Mouse (Mus musculus) embryonic facial prominence, embryonic 15.5 days (tissue): ENCODE results near the gene Rbp7. TPM values are rescaled to one million over a fixed set of nuclear protein-coding genes. Genes with fewer than 3 reads are reported as not detected.
A peak's percentile ranks its signal among the peaks of the same experiment; 100 is the strongest.
"Not testable (repeated sequence)": the region's sequence is repeated elsewhere in the genome, so short reads cannot be mapped to it uniquely, and the experiment has no call there.

Source experiments
- ATAC-seq: fragments of 200-750 bp; cut with Nextera tagmentation; 2 replicates; pipeline ENCODE4 v1.8.0; 2017; ENCODE audit warnings: low read depth, moderate TSS enrichment; ENCODE audit not compliant: insufficient number of reproducible peaks, low FRiP score, low TSS enrichment
- H3K27ac ChIP-seq: fragments of 300-500 bp; sonication (generic); replicated peaks from 2 replicates; pipeline ENCODE4 v1.5.1; 2015; ENCODE audit warnings: mild to moderate bottlenecking, inconsistent platforms
- H3K27me3 ChIP-seq: fragments of 300-500 bp; sonication (generic); 2 replicates; pipeline ENCODE4 v1.6.1; 2015; ENCODE audit warnings: inconsistent platforms
- H3K36me3 ChIP-seq: fragments of 300-500 bp; sonication (generic); 2 replicates; pipeline ENCODE4 v1.6.1; 2015; ENCODE audit warnings: mild to moderate bottlenecking, inconsistent platforms
- H3K4me1 ChIP-seq: fragments of 300-500 bp; sonication (generic); 2 replicates; pipeline ENCODE4 v1.6.1; 2015; ENCODE audit warnings: inconsistent platforms
- H3K4me2 ChIP-seq: fragments of 300-500 bp; sonication (generic); replicated peaks from 2 replicates; pipeline ENCODE4 v1.6.1; 2015; ENCODE audit warnings: mild to moderate bottlenecking, inconsistent platforms
- H3K4me3 ChIP-seq: fragments of 300-500 bp; sonication (generic); replicated peaks from 2 replicates; pipeline ENCODE4 v1.5.1; 2015; ENCODE audit warnings: mild to moderate bottlenecking, inconsistent platforms
- H3K9ac ChIP-seq: fragments of 300-500 bp; sonication (generic); 2 replicates; pipeline ENCODE4 v1.6.1; 2015; ENCODE audit warnings: inconsistent platforms
- H3K9me3 ChIP-seq: fragments of 300-500 bp; sonication (generic); replicated peaks from 2 replicates; pipeline ENCODE4 v1.6.1; 2016; ENCODE audit warnings: inconsistent platforms
- WGBS: fragments of 180-500 bp; shearing (Covaris S2); methylation state at CpG from one replicate; pipeline ENCODE4 v1.1.7; 2015; 5-methylcytosine and 5-hydroxymethylcytosine counted together
- polyA plus RNA-seq: library from polyadenylated mRNA; unstranded; fragments of >200 nt; fragmentation: Nextera tagmentation; extraction: Ambion mirVana; gene quantifications from 2 replicates; pipeline ENCODE4 v1.2.1, GENCODE M21; 2015

Rbp7 gene
- polyA plus RNA-seq, 1 experiment from 2014 or later, result 1.6 TPM

DNA sequence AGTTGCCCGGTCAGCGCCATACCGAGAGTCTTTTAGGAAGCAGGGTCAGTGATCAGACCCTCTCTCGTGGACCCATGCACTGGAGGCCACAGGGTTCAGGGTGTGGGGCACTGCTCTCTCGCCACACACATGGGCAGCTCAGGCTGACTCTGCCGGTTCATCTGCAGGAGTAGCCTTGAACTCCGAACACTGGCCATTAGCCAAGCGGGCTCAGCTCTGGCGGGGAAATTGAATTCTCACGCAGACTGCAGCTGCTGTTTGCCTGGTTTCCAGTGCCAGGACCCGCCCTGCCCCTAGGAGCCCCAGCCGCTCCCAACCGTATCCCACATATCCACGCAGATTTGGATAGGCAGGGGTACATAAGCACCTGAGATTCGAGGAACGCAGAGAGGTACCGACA is 515 bp downstream of the Rbp7 start:
- Histone ChIP-seq H3K9ac (no peak overlapping the region), H3K36me3 (no peaks in the 10 kb centered on the region), H3K27ac (no peak overlapping the region), H3K4me1 (no peaks in the 10 kb centered on the region), H3K4me2 (no peak overlapping the region), H3K4me3 (no peak overlapping the region), H3K27me3 (no peaks in the 10 kb centered on the region), H3K9me3 (no peaks in the 10 kb centered on the region)
- 71% methylated on average over 17 of the region's 17 CpGs for WGBS
- no peak for ATAC-seq

DNA sequence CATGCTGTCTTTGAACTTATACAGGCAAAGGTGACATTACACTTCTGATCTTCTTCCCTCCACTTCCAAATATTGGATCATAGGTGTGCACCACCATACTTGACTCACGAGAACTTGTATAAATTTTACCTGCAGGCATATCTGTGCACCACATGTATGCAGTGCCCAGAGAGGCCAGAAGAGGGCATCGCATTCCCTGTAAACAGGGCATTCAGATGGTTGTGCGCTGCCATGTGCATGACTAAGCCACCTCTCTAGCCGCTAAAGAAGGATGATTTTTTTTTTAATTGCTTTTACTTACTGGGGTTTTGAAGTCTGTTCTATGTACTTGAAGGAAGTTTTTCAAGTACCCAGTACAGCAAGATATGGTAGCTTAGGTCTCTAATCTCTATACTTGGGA is 1.1 kb downstream of the Rbp7 start:
- no peak overlapping the region for H3K4me3 ChIP-seq
- H3K27me3 ChIP-seq, result no peaks in the 10 kb centered on the region
- no peaks in the 10 kb centered on the region for H3K36me3 ChIP-seq
- H3K27ac ChIP-seq, result no peak overlapping the region
- 85% methylated on average over 4 of the region's 4 CpGs for WGBS
- no peaks in the 10 kb centered on the region for H3K9me3 ChIP-seq
- H3K4me2 ChIP-seq, result no peak overlapping the region
- no peaks in the 10 kb centered on the region for H3K4me1 ChIP-seq
- H3K9ac ChIP-seq, result no peak overlapping the region
- ATAC-seq, result no peak

DNA sequence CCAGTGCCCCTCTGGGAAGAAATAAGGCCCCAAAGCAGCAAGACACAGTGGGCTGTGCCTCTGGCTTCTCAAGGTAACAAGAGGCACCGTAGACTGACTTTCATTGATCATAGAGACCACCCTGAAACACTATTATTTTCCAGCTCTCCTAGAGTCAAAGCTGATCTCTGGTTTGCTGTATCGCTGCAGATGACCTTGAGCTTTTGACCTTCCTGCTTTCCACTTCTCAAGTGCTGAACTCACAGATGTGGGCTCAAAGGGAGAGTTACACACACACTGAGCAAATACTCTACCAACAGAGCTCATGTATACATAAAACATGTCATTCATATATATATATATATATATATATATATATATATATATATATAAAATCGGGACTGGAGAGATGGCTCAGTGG is 4.1 kb downstream of the Rbp7 start:
- WGBS, result 83% methylated on average over 3 of the region's 3 CpGs
- Histone ChIP-seq H3K4me1 (peaks cover 8% of the 10 kb centered on the region), H3K27me3 (no peaks in the 10 kb centered on the region), H3K9ac (no peak overlapping the region), H3K36me3 (no peaks in the 10 kb centered on the region), H3K9me3 (no peaks in the 10 kb centered on the region), H3K27ac (no peak overlapping the region), H3K4me3 (no peak overlapping the region), H3K4me2 (no peak overlapping the region)
- no peak for ATAC-seq

DNA sequence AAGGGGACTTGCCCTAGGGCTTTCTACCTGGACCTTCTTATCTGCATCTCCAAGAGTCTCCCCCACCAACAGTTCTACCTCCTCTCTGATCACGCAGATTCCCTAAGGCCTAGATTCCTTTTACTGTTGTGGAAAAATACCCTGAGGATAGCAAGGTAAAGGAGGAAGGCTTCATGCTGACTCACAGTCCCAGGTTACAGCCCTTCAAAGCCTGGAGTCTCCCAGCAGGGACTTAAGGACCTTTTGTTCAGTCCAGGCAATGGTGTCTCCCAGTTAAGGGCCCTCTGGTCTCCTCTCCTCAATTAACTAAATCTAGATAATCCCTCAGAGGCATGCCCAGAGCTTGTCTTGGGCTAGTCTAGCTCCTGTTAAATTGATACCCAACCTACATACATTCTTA is 8.5 kb downstream of the Rbp7 start:
- Histone ChIP-seq H3K27ac (peak overlapping the region; percentile 95), H3K4me1 (peaks cover 24% of the 10 kb centered on the region), H3K36me3 (no peaks in the 10 kb centered on the region), H3K27me3 (no peaks in the 10 kb centered on the region), H3K9ac (no peak overlapping the region), H3K9me3 (no peaks in the 10 kb centered on the region), H3K4me3 (no peak overlapping the region; the same call in 1 of the 2 replicates), H3K4me2 (peak overlapping the region; percentile 67)
- ATAC-seq, result no peak
- WGBS, result 26% methylated on average over 1 of the region's 1 CpGs

DNA sequence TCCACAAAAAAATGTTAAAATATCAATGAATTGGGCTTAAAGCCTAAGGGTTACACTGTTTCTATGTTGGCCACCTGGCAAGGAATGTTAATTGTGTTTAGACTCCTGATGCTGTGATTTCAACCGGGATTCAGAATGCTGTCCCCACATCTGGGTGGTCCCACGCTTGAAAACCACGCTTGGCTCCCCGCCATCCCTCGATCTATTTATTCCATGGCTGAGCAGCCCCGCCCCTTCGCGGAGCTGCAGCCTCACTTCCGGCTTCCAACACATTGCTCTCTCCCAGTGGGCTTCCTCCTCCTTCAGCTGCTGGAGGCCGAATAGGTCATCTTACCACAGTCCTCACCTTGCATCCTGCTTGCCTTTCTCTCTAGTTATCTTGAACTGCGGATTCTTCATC is 8.9 kb downstream of the Rbp7 start:
- no peaks in the 10 kb centered on the region for H3K9me3 ChIP-seq
- H3K4me1 ChIP-seq, result peaks cover 24% of the 10 kb centered on the region
- peak overlapping the region; percentile 39 for H3K4me3 ChIP-seq
- peak overlapping the region; percentile 12; the same call in 1 of the 2 replicates for H3K9ac ChIP-seq
- peak; percentile 18; the same call in 1 of the 2 replicates for ATAC-seq
- H3K27me3 ChIP-seq, result no peaks in the 10 kb centered on the region
- WGBS, result 3% methylated on average over 11 of the region's 11 CpGs
- H3K4me2 ChIP-seq, result peak overlapping the region; percentile 67
- H3K36me3 ChIP-seq, result no peaks in the 10 kb centered on the region
- H3K27ac ChIP-seq, result peak overlapping the region; percentile 95

DNA sequence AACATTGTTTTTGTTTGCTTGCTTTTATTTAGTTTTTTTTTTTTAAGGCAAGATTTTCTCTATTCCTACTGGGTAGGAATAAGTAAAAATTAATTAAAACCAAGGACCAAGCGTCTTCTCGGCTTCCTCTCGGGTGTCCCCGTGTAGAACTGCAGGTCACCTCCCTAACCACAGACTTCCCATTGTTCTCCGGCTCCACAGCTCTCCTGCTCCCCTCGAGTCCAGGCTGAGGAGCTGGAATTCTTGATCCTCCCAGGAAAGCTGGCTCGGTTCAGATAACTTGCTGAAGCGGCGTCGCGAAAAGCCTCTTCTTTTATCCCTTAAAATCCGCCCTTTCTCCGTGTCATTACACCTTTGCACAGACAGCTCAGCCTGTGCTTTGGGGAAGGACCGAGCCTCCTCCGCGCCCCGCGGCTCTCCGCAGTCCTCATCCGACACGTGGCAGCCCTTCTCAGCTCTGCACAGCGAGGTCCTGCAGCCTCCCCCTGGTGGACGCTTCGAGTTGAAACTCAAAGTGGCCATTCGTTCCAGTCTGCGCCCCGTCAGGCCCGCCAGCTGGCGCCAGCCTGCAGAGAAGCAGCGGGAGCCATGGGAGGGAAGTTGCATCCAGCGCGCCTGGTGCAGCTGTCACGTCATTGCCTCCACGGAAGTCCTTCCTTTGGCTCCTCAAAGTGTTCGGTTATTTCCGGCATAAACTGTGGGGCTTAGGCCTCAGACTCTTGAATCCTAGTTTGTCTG is 9.6 kb downstream of the Rbp7 start:
- peaks cover 24% of the 10 kb centered on the region for H3K4me1 ChIP-seq
- H3K4me3 ChIP-seq, result peak overlapping the region; percentile 39
- no peaks in the 10 kb centered on the region for H3K27me3 ChIP-seq
- no peaks in the 10 kb centered on the region for H3K9me3 ChIP-seq
- H3K27ac ChIP-seq, result peak overlapping the region; percentile 95
- no peaks in the 10 kb centered on the region for H3K36me3 ChIP-seq
- peak; percentile 94 for ATAC-seq
- WGBS, result under 1% methylated on average over 36 of the region's 36 CpGs
- peak overlapping the region; percentile 29; the same call in 1 of the 2 replicates for H3K9ac ChIP-seq
- peak overlapping the region; percentile 67 for H3K4me2 ChIP-seq

DNA sequence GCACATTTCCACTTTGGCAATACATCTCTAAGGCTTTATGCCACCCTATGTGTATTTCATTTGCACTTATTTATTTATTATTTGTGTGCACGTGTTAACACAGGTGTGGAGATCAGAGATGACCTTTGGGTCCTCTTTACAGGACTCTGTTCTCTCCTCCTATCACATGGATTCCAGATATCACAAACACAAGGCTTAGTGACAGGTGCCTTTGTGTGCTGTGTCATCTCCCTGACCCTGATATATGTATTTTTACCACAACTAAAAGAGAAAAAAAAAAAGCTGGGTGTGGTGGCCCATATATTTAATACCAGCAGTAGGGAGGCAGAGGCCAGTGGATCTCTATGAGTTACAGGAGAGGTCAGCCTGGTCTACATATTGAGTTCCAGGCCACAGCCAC is 10.3 kb downstream of the Rbp7 start:
- H3K4me1 ChIP-seq, result peaks cover 24% of the 10 kb centered on the region
- peak overlapping the region; percentile 67; the same call in 1 of the 2 replicates for H3K4me2 ChIP-seq
- peak overlapping the region; percentile 95; the same call in 1 of the 2 replicates for H3K27ac ChIP-seq
- WGBS, result 55% methylated on average over 1 of the region's 1 CpGs
- H3K27me3 ChIP-seq, result no peaks in the 10 kb centered on the region
- no peak overlapping the region for H3K9ac ChIP-seq
- H3K9me3 ChIP-seq, result no peaks in the 10 kb centered on the region
- no peaks in the 10 kb centered on the region for H3K36me3 ChIP-seq
- no peak overlapping the region for H3K4me3 ChIP-seq
- ATAC-seq, result no peak

DNA sequence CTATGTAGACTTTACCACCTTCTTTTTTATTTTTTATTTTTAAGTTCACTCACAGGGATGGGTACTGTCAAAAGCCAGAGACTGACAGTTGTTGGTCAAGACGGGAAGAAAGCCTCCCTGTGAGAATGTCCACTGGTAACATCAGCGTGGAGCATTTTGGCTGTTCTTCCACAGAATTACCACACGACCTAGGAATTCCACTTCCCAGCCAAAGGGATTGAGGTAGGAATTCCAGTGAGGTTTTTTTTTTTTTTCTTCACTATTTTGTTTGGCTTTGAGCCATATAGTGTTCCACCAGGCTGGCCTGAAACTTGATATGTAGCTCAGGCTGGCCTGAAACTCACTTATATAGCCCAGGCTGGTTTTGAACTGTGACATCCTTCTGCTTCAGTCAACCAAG is 12.3 kb downstream of the Rbp7 start:
- H3K4me2 ChIP-seq, result no peak overlapping the region
- H3K36me3 ChIP-seq, result no peaks in the 10 kb centered on the region
- ATAC-seq, result no peak
- WGBS, result 19% methylated on average over 3 of the region's 3 CpGs
- peaks cover 24% of the 10 kb centered on the region for H3K4me1 ChIP-seq
- H3K27ac ChIP-seq, result no peak overlapping the region
- H3K9ac ChIP-seq, result no peak overlapping the region
- H3K4me3 ChIP-seq, result no peak overlapping the region
- H3K27me3 ChIP-seq, result no peaks in the 10 kb centered on the region
- no peaks in the 10 kb centered on the region for H3K9me3 ChIP-seq

DNA sequence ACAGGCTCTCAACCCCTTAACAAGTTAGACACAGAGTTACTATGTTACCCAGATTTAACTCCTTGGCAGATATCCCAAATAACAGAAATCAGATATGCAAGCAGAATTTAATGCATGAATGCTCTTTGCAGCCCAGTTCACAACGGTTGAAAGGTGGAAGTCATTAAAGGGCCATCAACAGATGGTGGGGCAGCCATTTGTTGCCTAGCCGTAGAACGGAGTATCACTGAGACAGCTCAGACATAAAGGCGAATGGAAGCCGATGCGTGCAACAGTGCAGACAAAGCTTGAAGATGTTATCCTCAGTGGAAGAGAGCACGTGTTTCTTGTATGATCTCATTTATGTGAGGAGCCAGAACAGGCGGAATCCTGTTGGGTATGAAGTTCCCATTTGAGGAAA is 14.2 kb downstream of the Rbp7 start:
- no peak overlapping the region for H3K4me3 ChIP-seq
- no peaks in the 10 kb centered on the region for H3K36me3 ChIP-seq
- no peaks in the 10 kb centered on the region for H3K9me3 ChIP-seq
- no peaks in the 10 kb centered on the region for H3K27me3 ChIP-seq
- WGBS, result 25% methylated on average over 8 of the region's 8 CpGs
- H3K27ac ChIP-seq, result 0 out of 2 replicates have a peak overlapping the region, but pooled peaks have one; percentile 35
- H3K4me1 ChIP-seq, result peaks cover 16% of the 10 kb centered on the region
- ATAC-seq, result no peak
- H3K4me2 ChIP-seq, result no peak overlapping the region
- no peak overlapping the region for H3K9ac ChIP-seq

DNA sequence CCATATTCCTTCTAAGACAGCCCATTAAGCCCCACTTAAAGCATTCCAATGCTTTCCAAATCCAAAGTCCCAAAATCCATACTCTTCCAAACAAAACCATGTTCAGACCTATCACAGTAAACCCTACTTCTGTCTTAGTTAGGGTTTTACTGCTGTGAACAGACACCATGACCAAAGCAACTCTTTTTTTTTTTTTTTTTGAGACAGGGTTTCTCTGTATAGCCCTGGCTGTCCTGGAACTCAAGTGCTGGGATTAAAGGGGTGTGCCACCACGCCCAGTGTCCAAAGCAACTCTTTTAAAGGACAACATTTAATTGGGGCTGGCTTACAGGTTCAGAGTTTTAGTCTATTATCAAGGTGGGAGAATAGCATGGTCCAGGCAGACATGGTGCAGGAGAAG is 22.9 kb downstream of the Rbp7 start:
- not testable (repeated sequence) for H3K27me3 ChIP-seq, H3K4me1 ChIP-seq, H3K36me3 ChIP-seq, H3K4me2 ChIP-seq, H3K9me3 ChIP-seq, H3K27ac ChIP-seq, H3K4me3 ChIP-seq, ATAC-seq, H3K9ac ChIP-seq
- 69% methylated on average over 1 of the region's 1 CpGs for WGBS

DNA sequence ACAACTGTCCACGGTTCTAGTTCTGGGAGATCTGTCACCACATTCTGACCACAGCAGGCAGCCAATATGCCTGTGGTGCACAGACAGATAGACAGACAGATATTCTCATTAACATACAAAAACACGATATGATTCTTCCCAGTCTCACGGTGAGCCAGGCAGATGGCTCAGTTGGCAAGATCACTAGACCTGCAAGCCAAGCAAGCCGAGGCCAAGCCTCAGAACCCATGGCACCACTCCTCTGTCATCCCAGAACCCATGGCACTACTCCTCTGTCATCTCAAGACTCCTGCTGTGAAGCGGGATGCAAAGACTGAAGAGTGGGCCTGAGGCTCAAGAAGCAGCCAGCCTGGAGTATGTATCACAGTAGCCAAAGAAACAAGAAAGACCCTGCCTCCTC is 25.2 kb downstream of the Rbp7 start:
- 0 out of 2 replicates have a peak, but pooled peaks cover 6% of the 10 kb centered on the region for H3K4me1 ChIP-seq
- ATAC-seq, result no peak
- no peak overlapping the region for H3K27ac ChIP-seq
- H3K36me3 ChIP-seq, result no peaks in the 10 kb centered on the region
- H3K27me3 ChIP-seq, result no peaks in the 10 kb centered on the region
- H3K4me2 ChIP-seq, result no peak overlapping the region
- no peak overlapping the region for H3K9ac ChIP-seq
- no peaks in the 10 kb centered on the region for H3K9me3 ChIP-seq
- 82% methylated on average over 5 of the region's 5 CpGs for WGBS
- H3K4me3 ChIP-seq, result no peak overlapping the region
